Mouse (Mus musculus) ES-Bruce4 (cell line): ENCODE results near the gene Ddx1. TPM values are rescaled to one million over a fixed set of nuclear protein-coding genes. Genes with fewer than 3 reads are reported as not detected.

Source experiments
- H3K27ac ChIP-seq: 2 replicates; pipeline ENCODE4 v1.5.1; 2012; ENCODE audit warnings: low read length, inconsistent platforms; ENCODE audit not compliant: insufficient read depth
- H3K27me3 ChIP-seq: 2 replicates; pipeline ENCODE4 v1.6.1; 2012; ENCODE audit warnings: mild to moderate bottlenecking, low read length, inconsistent platforms; ENCODE audit not compliant: control insufficient read depth, poor library complexity, insufficient read depth, severe bottlenecking
- H3K36me3 ChIP-seq: 2 replicates; pipeline ENCODE4 v1.6.1; 2012; ENCODE audit warnings: inconsistent platforms, mild to moderate bottlenecking, low read length, moderate library complexity; ENCODE audit not compliant: control insufficient read depth, poor library complexity, insufficient read depth, severe bottlenecking
- H3K4me1 ChIP-seq: one replicate; pipeline ENCODE4 v1.8.1; 2011; ENCODE audit warnings: low read length; ENCODE audit not compliant: control insufficient read depth, insufficient read depth
- H3K4me3 ChIP-seq: 2 replicates; pipeline ENCODE4 v1.5.1; 2011; ENCODE audit warnings: low read depth, mild to moderate bottlenecking, low read length
- H3K9ac ChIP-seq: 2 replicates; pipeline ENCODE4 v1.6.1; 2012; ENCODE audit warnings: low read depth, mild to moderate bottlenecking, inconsistent platforms; ENCODE audit not compliant: poor library complexity, severe bottlenecking
- H3K9me3 ChIP-seq: replicated peaks from 2 replicates; pipeline ENCODE4 v1.6.1; 2012; ENCODE audit warnings: mild to moderate bottlenecking, low read length, inconsistent platforms; ENCODE audit not compliant: control insufficient read depth, poor library complexity, insufficient read depth, severe bottlenecking
- CTCF ChIP-seq: IDR thresholded peaks from one replicate; pipeline ENCODE4 v1.8.1; 2011; ENCODE audit warnings: low read depth, low read length
- EP300 ChIP-seq: IDR thresholded peaks from 2 replicates; pipeline ENCODE4 v1.6.1; 2011; ENCODE audit warnings: low read depth, low read length; ENCODE audit not compliant: insufficient read depth
- POLR2A ChIP-seq: IDR thresholded peaks from one replicate; pipeline ENCODE4 v1.8.1; 2011; ENCODE audit warnings: low read length; ENCODE audit not compliant: insufficient read depth
- polyA plus RNA-seq: library from polyadenylated mRNA; stranded (reverse); fragments of >200 nt; gene quantifications from 2 replicates; pipeline ENCODE4 v1.2.4, GENCODE M21; 2011; ENCODE audit warnings: low read depth; ENCODE audit not compliant: missing spikeins, insufficient read depth, insufficient read length

The Ddx1 gene
- polyA plus RNA-seq, 1 experiment = 257 TPM

- Histone ChIP-seq H3K27ac (no peak overlapping the region), H3K9me3 (no peaks in the 10 kb centered on the region)
- no peak for TF ChIP-seq CTCF
- no peak for TF ChIP-seq POLR2A
- no peak for TF ChIP-seq EP300
These were observed 31.4 kb downstream of the Ddx1 start for GRCm38 (mm10) chr12:13217568-13217967.

GRCm38 (mm10) chr12:13216501-13217103 is 32.4 kb downstream of the Ddx1 start:
- no peak overlapping the region for H3K4me3 ChIP-seq
- H3K27ac ChIP-seq = no peak overlapping the region
- no peak for TF ChIP-seq EP300
- no peak for TF ChIP-seq CTCF
- TF ChIP-seq POLR2A = no peak
- H3K36me3 ChIP-seq = peaks cover 21% of the 10 kb centered on the region
- H3K9me3 ChIP-seq = no peaks in the 10 kb centered on the region
- H3K4me1 ChIP-seq = no peaks in the 10 kb centered on the region
- H3K9ac ChIP-seq = no peak overlapping the region
- H3K27me3 ChIP-seq = no peaks in the 10 kb centered on the region

More at GRCm38 (mm10) chr12:13217568-13217967, 31.4 kb downstream of the Ddx1 start:
- H3K9ac ChIP-seq = no peak overlapping the region
- no peaks in the 10 kb centered on the region for H3K27me3 ChIP-seq
- H3K4me1 ChIP-seq = no peaks in the 10 kb centered on the region
- peaks cover 21% of the 10 kb centered on the region for H3K36me3 ChIP-seq
- no peak overlapping the region for H3K4me3 ChIP-seq

- Histone ChIP-seq H3K9me3 (no peaks in the 10 kb centered on the region), H3K27ac (no peak overlapping the region), H3K27me3 (no peaks in the 10 kb centered on the region), H3K4me1 (no peaks in the 10 kb centered on the region), H3K9ac (no peak overlapping the region), H3K36me3 (peaks cover 13% of the 10 kb centered on the region), H3K4me3 (no peak overlapping the region)
- TF ChIP-seq CTCF (peak; percentile 90), EP300 (no peak)
These were observed 34.4 kb downstream of the Ddx1 start for GRCm38 (mm10) chr12:13214345-13215278.

- H3K36me3 ChIP-seq = no peaks in the 10 kb centered on the region
- H3K4me1 ChIP-seq = no peaks in the 10 kb centered on the region
- no peak overlapping the region for H3K9ac ChIP-seq
- H3K27ac ChIP-seq = no peak overlapping the region
- TF ChIP-seq CTCF = no peak
- TF ChIP-seq EP300 = no peak
- TF ChIP-seq POLR2A = no peak
- no peaks in the 10 kb centered on the region for H3K27me3 ChIP-seq
- H3K9me3 ChIP-seq = no peaks in the 10 kb centered on the region
- H3K4me3 ChIP-seq = no peak overlapping the region
These were observed 37.1 kb downstream of the Ddx1 start for GRCm38 (mm10) chr12:13211746-13212482.

GRCm38 (mm10) chr12:13209692-13210377 is 39.2 kb downstream of the Ddx1 start:
- no peak overlapping the region for H3K9ac ChIP-seq
- no peak overlapping the region for H3K4me3 ChIP-seq
- TF ChIP-seq CTCF (no peak), EP300 (no peak), POLR2A (no peak)
- H3K27ac ChIP-seq = no peak overlapping the region
- no peaks in the 10 kb centered on the region for H3K36me3 ChIP-seq
- no peaks in the 10 kb centered on the region for H3K9me3 ChIP-seq
- H3K27me3 ChIP-seq = no peaks in the 10 kb centered on the region
- no peaks in the 10 kb centered on the region for H3K4me1 ChIP-seq
